Mouse (Mus musculus): ENCODE measurements around the gene Plekhg3. TPM values are rescaled to one million over a fixed set of nuclear protein-coding genes. Genes with fewer than 3 reads are reported as not detected.

Plekhg3 gene
- polyA plus RNA-seq, 1 experiment = 21.8 TPM

- TF ChIP-seq CTCF (IDR thresholded peaks at IDR 0.05; ENCODE audit: borderline replicate concordance, insufficient read depth, low read length) (no peak), POLR2A (IDR thresholded peaks at IDR 0.05; ENCODE audit: low read depth, low read length) (no peak)
- Histone ChIP-seq H3K27ac (ENCODE audit: insufficient read depth, low read length) (no peak overlapping the region), H3K4me3 (ENCODE audit: insufficient read depth, low read length) (no peak overlapping the region), H3K4me1 (ENCODE audit: control insufficient read depth, insufficient read depth, low read length) (no peaks in the 10 kb centered on the region)
Observed at GRCm38 (mm10) chr12:76499276-76499675, 31.4 kb upstream of the Plekhg3 start.

DNA sequence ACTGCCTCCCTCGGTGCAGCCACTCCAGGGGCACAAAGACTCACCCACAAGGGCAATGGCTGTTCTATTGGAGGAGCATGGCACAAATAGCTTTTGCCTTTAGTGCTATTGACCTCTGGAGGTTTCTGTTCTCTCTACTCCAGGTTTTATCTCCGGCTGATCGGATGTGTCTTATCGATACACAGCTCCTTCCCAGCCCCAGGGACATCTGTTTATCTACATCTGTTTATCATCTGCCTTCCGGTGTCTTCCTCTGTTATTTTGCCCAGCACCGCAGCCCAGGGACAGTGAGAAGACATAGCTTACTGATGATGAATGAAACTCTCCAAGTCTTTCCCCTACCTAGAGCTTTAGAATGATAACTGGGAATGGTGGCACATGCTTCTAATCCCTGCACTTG lies 30.6 kb upstream of the Plekhg3 start:
- TF ChIP-seq POLR2A (IDR thresholded peaks at IDR 0.05; ENCODE audit: low read depth, low read length) (no peak), CTCF (IDR thresholded peaks at IDR 0.05; ENCODE audit: borderline replicate concordance, insufficient read depth, low read length) (no peak)
- H3K4me1 ChIP-seq (ENCODE audit: control insufficient read depth, insufficient read depth, low read length) = no peaks in the 10 kb centered on the region

GRCm38 (mm10) chr12:76500896-76501295 lies 29.8 kb upstream of the Plekhg3 start:
- Histone ChIP-seq H3K4me1 (ENCODE audit: control insufficient read depth, insufficient read depth, low read length) (no peaks in the 10 kb centered on the region), H3K4me3 (ENCODE audit: insufficient read depth, low read length) (no peak overlapping the region)
- TF ChIP-seq POLR2A (IDR thresholded peaks at IDR 0.05; ENCODE audit: low read depth, low read length) (no peak), CTCF (IDR thresholded peaks at IDR 0.05; ENCODE audit: borderline replicate concordance, insufficient read depth, low read length) (no peak)

More for the DNA sequence above, 30.6 kb upstream of the Plekhg3 start:
- Histone ChIP-seq H3K4me3 (ENCODE audit: insufficient read depth, low read length) (no peak overlapping the region), H3K27ac (ENCODE audit: insufficient read depth, low read length) (no peak overlapping the region)

DNA sequence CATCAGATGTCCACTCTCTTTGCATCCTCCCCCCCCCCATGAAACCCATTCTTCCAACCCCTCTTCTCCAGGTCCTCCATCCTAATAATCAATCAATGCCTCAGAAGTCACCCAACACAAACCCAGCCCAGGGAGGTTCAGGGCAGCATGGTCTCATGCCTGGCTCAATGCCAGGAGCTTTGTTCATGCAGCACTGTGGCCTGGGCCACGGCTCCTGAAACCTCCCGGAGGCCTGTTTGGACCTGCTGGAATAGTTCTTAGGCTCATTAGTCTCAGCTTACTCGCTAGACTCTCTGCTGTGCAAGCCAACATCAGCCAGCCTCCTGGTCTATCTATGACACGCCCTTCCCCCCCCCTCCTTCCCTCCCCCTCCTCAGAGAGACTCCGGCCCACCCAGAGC lies 27.7 kb upstream of the Plekhg3 start:
- TF ChIP-seq CTCF (IDR thresholded peaks at IDR 0.05; ENCODE audit: borderline replicate concordance, insufficient read depth, low read length) (no peak), POLR2A (IDR thresholded peaks at IDR 0.05; ENCODE audit: low read depth, low read length) (no peak)
- Histone ChIP-seq H3K27ac (ENCODE audit: insufficient read depth, low read length) (no peak overlapping the region), H3K4me3 (ENCODE audit: insufficient read depth, low read length) (no peak overlapping the region)

More at GRCm38 (mm10) chr12:76500896-76501295, 29.8 kb upstream of the Plekhg3 start:
- H3K27ac ChIP-seq (ENCODE audit: insufficient read depth, low read length) = no peak overlapping the region

GRCm38 (mm10) chr12:76506522-76506921 lies 24.2 kb upstream of the Plekhg3 start:
- Histone ChIP-seq H3K4me3 (ENCODE audit: insufficient read depth, low read length) (no peak overlapping the region), H3K4me1 (ENCODE audit: control insufficient read depth, insufficient read depth, low read length) (no peaks in the 10 kb centered on the region), H3K27ac (ENCODE audit: insufficient read depth, low read length) (no peak overlapping the region)
- no peak for TF ChIP-seq CTCF (IDR thresholded peaks at IDR 0.05; ENCODE audit: borderline replicate concordance, insufficient read depth, low read length)
- TF ChIP-seq POLR2A (IDR thresholded peaks at IDR 0.05; ENCODE audit: low read depth, low read length) = no peak

More for the DNA sequence above, 27.7 kb upstream of the Plekhg3 start:
- no peaks in the 10 kb centered on the region for H3K4me1 ChIP-seq (ENCODE audit: control insufficient read depth, insufficient read depth, low read length)

- H3K27ac ChIP-seq (ENCODE audit: insufficient read depth, low read length) = no peak overlapping the region
- no peak overlapping the region for H3K4me3 ChIP-seq (ENCODE audit: insufficient read depth, low read length)
- no peaks in the 10 kb centered on the region for H3K4me1 ChIP-seq (ENCODE audit: control insufficient read depth, insufficient read depth, low read length)
- TF ChIP-seq CTCF (IDR thresholded peaks at IDR 0.05; ENCODE audit: borderline replicate concordance, insufficient read depth, low read length) (no peak), POLR2A (IDR thresholded peaks at IDR 0.05; ENCODE audit: low read depth, low read length) (no peak)
Observed at GRCm38 (mm10) chr12:76507791-76508190, 22.9 kb upstream of the Plekhg3 start.

GRCm38 (mm10) chr12:76508909-76509440 lies 21.7 kb upstream of the Plekhg3 start:
- no peak for TF ChIP-seq CTCF (IDR thresholded peaks at IDR 0.05; ENCODE audit: borderline replicate concordance, insufficient read depth, low read length)
- no peak for TF ChIP-seq POLR2A (IDR thresholded peaks at IDR 0.05; ENCODE audit: low read depth, low read length)
- H3K27ac ChIP-seq (ENCODE audit: insufficient read depth, low read length) = no peak overlapping the region
- H3K4me1 ChIP-seq (ENCODE audit: control insufficient read depth, insufficient read depth, low read length) = no peaks in the 10 kb centered on the region
- no peak overlapping the region for H3K4me3 ChIP-seq (ENCODE audit: insufficient read depth, low read length)

DNA sequence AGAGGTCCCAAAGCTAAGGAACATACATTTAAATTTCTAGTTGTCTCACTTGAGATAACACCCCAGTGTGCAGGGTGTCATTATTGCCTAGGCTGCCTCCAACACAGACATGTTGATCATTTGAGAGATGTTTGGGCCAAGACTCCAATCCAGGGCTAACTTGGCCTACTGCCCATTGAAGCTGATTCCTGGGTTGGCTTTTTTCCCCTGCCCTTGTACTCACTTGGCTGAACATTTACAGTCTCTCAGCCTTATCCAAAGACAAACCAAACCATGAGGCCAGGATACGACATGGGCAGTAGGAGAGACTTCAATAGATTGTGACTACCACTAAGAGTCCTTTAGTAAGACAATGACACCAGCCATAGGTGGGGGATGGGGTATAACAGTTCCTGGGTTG lies 18.0 kb upstream of the Plekhg3 start:
- no peaks in the 10 kb centered on the region for H3K4me1 ChIP-seq (ENCODE audit: control insufficient read depth, insufficient read depth, low read length)

GRCm38 (mm10) chr12:76514842-76515241 lies 15.8 kb upstream of the Plekhg3 start:
- TF ChIP-seq POLR2A (IDR thresholded peaks at IDR 0.05; ENCODE audit: low read depth, low read length) (no peak), CTCF (IDR thresholded peaks at IDR 0.05; ENCODE audit: borderline replicate concordance, insufficient read depth, low read length) (no peak)
- H3K4me3 ChIP-seq (ENCODE audit: insufficient read depth, low read length) = no peak overlapping the region
- no peak overlapping the region for H3K27ac ChIP-seq (ENCODE audit: insufficient read depth, low read length)

More for the DNA sequence above, 18.0 kb upstream of the Plekhg3 start:
- TF ChIP-seq POLR2A (IDR thresholded peaks at IDR 0.05; ENCODE audit: low read depth, low read length) (no peak), CTCF (IDR thresholded peaks at IDR 0.05; ENCODE audit: borderline replicate concordance, insufficient read depth, low read length) (no peak)
- no peak overlapping the region for H3K4me3 ChIP-seq (ENCODE audit: insufficient read depth, low read length)
- H3K27ac ChIP-seq (ENCODE audit: insufficient read depth, low read length) = no peak overlapping the region

GRCm38 (mm10) chr12:76518000-76518399 lies 12.7 kb upstream of the Plekhg3 start:
- H3K4me1 ChIP-seq (ENCODE audit: control insufficient read depth, insufficient read depth, low read length) = no peaks in the 10 kb centered on the region
- TF ChIP-seq POLR2A (IDR thresholded peaks at IDR 0.05; ENCODE audit: low read depth, low read length) (no peak), CTCF (IDR thresholded peaks at IDR 0.05; ENCODE audit: borderline replicate concordance, insufficient read depth, low read length) (no peak)
- H3K4me3 ChIP-seq (ENCODE audit: insufficient read depth, low read length) = no peak overlapping the region
- no peak overlapping the region for H3K27ac ChIP-seq (ENCODE audit: insufficient read depth, low read length)

More at GRCm38 (mm10) chr12:76514842-76515241, 15.8 kb upstream of the Plekhg3 start:
- H3K4me1 ChIP-seq (ENCODE audit: control insufficient read depth, insufficient read depth, low read length) = no peaks in the 10 kb centered on the region
